Mouse (Mus musculus): Measurements from ENCODE around the gene Trpm4. TPM values are rescaled to one million over a fixed set of nuclear protein-coding genes. Genes with fewer than 3 reads are reported as not detected.
"Not testable (repeated sequence)": the region's sequence is repeated elsewhere in the genome, so short reads cannot be mapped to it uniquely, and the experiment has no call there.

Gene Trpm4
- total RNA-seq (2021): 10 to 100 TPM; 26.2 to 29.2 TPM

DNA sequence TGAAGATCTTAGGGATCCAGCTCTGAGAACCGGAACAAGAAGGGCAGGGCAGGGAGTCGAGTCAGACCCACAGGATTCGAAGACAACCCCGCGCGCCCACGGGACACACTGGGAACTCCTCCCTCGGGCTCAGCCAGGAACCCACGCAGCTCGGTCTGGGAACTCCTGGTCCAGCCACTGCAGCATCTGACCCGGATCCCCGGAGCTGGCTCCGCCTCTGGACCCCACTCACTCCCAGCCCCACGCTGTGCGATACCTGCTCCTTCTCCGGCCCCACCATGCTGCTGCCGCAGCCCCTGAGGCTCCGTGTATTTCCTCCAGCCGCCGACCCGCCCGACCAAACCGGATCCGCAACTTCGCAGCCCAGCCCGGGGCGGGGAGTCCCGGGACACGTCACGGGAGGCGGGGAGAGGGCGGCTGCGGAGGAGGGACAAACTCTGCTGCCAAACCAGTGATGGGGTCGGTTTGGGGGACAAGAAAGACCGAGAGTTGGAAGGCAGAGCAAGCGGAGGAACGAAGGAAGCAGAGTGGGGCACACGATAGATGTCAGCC, at the start of gene Trpm4:
Gene Trpm4, minus strand, starts transcription at position 350 of the 552 bp plus-strand sequence.
- peak; percentile 93 for DNase-seq

DNA sequence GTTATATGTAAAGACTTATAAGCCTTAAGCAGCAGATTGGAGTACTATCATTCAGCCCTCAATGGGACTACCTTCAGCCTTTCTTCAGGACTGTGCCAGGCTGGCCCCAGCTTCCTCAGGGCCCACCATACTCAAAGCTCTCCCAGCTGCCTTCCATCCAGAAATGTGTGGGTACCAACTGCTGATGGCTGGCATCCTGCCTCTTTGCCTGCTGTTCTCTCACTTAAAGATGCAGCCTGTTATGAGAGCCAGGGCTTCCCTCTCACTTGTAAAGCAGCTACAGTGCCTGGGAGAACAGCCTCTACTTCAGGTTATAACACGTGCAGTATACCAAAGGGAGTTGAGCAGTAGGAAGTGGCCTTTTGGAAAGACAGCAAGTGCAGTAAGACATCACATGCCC, 42.5 kb upstream of the Trpm4 start:
- DNase-seq: no peak

DNA sequence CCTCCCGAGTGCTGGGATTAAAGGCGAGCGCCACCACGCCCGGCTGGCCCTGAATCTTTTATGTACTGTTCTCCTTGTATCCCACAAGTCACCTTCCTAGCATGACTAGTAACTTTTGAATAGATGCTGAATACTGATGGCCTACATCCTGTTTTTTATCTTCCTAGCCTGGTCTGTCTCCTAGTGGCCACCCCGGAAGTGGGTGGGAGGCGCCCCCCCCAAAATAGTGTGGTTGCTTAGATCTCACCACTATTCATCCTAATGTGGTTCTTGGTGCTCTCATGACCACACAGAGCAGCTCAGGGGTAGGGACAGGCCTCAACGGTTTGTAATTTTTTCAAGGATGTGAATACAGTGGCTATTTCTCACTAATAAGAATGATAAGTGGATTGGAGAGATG, 41.0 kb upstream of the Trpm4 start:
- no peak for DNase-seq

DNA sequence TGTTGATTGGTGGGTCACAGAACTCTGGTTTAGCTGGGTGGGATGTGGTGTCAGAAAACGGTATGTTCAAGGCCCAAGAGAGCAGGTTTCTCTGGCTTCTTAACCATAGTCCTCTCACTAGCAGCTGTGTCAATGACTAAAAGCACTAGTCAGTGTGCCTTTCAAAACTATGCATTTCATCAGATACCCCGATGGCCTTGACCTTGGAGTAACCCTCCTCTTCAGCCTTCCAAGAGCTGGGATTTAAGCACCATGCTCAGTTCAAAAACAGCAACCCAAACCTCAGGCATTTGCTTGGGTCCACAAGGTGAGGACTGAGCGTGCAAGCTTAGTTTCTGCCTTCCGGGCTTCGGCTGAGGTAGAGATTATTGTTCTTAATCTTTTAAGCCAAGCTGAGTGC, 38.8 kb upstream of the Trpm4 start:
- DNase-seq: no peak

DNA sequence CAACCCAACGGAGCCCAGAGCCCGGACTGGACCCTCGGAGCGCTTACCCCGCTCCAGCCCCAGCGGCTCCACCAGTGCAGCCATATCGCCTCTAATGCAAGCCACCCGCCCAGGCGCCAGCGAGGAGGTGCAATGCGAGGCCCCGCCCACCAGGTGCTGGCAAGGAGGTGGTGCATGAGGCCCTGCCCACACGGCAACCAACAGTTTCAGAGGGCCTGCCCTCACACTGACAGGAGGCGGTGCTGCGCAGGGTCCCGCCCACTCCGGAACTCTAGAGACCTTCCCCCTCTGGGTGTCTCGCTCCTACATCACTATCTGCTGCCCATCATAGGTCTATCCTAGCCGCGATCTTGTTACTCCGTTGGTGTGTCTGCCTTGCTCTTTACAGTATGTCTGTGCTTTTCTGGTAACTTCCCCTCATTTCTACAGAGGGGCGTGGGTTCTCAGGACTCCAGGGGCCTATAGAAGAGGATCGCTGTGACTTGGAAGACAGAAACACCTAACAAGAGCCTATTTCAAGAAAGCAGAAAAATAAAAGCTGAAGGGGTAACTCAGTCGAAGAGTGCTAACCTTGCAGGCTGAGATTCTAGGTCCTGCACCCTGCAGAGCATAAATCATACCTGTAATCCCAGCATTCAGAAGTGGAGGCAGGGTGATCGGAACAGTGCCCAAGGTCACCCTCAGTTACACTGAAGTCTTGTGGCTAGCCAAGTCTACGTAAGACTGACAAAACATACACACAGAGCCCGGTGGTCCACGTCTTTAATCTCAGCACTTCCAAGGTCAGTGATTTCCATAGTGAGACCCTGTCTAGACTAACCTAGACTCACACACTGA, 37.1 kb upstream of the Trpm4 start, which contains the start of gene Lin7b:
Gene Lin7b, minus strand, starts transcription at position 109 of the 837 bp plus-strand sequence.
- DNase-seq: peak; percentile 87

DNA sequence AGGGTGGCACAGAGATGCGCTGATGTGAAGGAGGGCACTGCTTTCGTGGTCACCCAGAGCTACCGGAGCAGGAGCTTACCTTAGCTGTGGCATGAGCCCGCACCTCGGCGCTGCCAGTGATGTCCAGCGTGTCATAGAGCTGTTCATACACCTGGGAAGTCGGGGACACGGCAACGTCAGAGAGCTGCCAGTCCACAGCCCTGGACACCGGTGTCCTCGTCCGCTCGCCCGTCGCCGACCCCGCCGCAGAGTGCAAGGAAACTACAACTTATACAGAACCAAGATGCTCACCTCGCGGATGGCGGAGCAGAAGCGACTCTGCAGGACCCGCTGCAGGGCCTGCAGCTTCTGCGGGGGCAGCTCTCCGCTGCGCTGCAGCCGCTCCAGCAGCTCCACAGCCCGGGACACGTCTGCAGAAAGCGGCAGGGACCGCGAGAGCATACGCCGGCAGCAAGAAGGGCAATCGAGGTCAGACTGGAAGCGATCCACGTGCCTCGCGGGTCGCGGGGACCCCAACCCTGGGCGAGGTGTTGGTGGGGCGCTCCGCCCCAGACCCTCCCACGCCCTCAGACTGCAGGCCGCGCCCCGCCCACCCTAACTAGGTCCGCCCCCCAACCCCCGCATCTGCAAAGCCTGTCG, 36.4 kb upstream of the Trpm4 start:
- DNase-seq: no peak

DNA sequence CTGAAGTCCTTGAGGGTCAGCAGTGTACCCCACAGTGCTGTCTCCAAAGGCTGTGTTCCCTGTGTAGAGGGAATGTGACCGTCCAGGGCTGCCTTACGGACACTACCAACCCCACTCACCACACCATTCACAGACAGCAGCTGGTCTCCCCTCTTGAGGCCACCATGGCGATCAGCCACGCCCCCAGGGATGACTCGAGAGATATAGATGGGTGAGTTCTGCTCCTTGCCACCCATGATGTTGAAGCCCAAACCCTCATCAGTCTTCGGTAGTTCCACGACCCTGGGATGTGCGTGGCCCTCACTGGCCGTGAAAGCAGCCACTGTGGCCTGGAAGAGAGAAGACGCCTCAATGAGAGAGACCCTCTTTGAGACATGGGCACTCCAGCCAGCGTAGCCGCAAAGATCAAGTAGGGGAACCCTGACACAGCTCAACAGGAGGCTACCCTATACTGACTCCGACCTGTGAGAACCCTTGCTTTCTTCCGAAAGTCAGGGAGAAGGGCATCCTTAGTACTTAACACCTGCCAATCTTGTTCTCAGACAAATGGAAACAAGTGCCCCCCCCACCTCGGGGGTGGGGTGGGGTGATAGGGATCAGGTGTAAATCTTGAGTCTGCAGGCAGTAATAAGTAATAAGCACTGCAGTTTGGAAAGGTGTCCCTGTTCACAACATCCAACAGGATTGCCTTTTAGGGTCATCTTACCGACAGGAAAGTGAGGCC, 35.6 kb upstream of the Trpm4 start:
- DNase-seq: no peak

DNA sequence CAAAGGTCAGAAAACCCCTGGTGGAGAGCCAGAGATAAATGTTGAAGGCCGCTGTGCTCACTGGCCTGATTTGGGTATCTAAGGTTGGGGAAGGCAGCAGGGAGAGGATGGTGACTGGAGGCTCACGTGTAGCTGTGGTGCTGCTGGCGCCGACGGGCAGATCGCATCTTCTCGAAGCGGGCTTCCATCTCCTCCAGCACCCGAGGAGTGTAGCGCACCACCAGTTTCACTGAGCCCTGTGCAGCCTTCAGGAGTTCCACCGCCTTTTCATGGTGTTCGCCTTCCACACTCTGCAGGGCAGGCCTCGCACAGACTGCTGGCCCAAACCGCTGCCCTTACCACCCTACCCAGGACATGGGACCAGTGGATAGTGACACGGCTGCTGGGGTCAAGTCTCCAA, 34.6 kb upstream of the Trpm4 start:
- DNase-seq: no peak

DNA sequence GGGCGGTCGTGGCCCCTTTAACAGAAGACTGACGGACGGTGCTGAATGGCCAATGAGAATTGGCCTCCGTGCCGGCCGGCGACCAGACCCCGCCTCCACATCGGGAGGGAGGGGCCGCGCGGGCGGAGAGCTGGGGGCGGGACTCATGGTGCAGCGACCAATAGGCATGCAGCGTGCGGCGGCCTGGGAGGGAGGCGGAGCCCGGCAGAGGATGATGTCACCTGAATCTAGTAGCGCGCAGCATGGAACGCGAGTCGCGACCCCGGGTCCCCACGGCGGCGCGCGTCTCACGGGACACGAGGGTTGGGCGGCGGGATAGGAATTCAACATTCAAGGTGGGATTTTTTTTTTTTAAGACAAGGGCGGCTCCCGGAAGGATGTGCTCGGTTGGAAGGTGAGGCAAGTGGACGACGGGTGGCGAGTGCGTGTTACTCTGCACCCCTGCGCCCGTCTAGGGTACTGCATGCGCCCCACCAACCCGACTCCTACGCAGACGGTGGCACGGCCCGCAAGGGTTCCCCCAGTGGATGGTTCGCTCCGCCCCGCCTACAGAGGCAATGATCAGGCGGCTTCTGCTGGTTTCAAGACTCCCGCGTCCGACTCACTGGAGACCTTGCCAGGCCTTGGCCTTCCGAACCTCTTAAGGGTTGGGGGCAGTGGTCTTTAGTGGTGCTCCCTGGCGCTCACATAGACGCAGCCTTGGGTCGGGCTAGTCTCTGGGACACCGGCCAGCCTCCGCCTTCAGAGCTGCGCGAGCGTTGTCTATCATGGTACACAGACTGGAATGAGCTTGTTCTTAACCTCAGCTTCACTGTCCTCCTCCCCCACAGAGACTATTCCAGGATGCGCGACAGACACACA, 33.7 kb upstream of the Trpm4 start:
- DNase-seq: peak; percentile 99

DNA sequence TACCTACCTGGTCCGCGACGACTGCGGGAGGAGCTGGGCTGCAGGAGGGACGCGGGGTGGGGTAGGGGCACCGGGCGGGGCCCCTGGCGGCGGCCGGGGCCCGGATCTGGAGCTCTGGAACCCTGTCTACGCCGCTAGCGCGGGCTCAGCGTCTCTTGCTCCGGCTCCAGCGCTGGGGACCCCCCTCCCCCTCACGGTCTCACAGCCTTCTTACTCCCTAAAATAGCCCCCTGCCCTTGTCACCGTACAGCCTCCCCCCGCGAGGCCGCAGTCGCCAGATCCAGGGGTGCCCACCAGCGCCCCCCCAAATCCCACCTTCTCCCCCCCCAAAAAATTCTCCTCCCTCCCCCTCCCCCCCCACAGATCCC, 33.1 kb upstream of the Trpm4 start, which contains the start of gene Ppfia3:
Gene Ppfia3, minus strand, starts transcription at position 368 of the 368 bp plus-strand sequence.
- no peak for DNase-seq

DNA sequence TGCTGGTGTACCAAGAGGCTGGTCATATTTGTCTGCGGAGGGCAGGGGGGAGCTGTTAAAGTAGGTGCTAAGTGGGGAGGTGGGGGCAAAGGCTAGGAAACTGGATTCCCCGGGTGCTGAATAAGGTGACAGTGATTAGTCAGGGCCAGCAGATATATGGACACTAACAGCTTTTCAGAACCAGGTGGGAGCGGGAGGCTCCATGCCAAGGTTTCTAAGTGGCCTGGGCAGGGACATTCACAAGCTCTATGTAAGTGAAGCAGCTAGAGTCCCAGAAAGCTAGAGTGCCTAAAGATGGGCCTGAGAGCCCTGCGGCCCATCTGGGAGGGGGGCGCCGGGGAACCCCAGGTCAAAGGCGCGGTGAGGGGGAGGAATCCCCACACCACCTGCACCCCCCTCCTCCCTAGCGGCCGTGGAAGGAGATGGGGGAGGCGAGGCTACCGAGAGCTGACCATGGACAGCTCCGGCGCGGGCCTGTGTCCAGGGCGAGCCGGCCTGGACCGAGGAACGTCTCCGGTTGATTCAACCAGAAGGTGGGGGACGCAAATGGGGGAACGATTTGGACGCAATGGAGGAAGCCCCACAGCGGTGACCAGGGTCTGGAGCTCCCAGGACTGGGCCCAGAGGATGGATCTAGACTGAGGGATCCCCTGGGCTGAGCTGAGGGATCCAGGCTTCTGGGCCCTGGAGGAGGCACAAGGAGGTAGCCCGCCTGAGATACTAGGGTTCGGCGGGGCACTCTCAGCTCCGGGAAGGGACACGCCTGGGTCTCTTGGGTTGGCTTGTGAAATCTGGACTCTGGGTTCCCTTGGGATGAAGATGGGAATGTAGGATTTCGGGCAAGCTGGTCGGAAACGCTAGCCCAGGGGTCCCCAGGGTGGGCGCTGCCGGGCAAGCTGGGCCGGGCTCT, 32.4 kb upstream of the Trpm4 start:
- peak; percentile 78 for DNase-seq

DNA sequence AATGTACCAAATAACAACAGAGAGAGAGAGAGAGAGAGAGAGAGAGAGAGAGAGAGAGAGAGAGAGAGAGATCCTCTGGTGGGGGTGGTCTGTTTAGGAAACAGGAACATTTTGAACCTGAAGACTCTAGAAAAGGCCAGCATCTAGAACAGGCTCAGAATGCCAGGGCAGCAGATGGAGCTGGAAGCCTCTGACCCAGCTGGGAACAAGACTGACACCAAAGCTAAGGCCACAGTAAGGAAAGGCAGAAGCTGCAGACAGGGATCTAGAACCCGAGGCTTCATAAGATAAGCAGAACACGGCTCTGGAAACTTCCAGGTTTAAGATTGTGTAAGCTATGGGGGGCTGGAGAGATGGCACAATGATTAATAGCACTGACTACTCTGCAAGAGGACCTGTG, 30.4 kb upstream of the Trpm4 start:
- DNase-seq: no peak

DNA sequence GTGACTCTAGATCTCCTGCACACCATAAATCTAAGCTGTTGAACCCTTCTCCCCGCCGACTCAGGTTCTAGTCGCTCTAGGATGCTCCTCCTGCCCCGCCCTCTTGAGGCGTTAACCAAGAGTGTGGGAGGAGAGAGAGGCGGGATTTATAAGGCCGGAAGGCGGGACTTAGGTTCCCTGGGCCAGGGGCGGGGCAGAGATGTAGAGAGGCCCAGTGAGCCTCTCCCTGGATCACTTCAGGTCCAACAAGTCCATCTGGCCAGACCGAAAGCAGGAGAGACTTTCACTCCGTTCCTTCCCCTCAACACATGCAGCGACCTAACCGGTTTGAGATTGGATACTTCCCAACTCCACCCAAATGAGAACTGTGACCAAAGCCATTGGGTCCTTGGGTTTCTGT, 29.2 kb upstream of the Trpm4 start:
- peak; percentile 31 for DNase-seq

DNA sequence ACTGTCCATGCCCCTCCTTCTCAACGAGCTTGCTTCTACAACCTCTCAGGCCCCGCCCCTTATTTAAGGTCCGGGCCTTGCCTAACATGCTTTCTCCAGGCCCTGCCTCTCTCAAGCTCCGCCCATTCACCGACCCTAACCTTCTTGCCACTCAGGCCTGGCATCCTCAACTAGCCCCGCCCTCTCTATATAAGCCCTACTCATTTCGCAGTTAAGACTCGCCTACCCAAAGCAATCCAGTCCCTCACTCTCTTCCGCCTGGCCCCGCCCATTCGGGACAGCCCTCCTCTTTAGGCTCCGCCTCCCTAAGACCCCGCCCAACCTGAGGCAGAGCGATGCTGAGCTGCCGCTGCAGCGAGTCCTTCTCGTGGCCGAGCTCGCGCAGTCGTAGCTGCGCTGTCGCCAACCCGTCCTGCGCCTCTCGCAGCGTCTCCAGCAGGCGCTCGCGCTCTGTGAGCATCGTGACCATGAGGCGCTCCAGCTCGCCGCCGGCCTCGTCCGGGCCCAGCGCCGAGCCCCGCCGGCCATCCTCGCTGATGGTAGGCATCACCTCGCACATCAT, 27.7 kb upstream of the Trpm4 start:
- peak; percentile 74 for DNase-seq

DNA sequence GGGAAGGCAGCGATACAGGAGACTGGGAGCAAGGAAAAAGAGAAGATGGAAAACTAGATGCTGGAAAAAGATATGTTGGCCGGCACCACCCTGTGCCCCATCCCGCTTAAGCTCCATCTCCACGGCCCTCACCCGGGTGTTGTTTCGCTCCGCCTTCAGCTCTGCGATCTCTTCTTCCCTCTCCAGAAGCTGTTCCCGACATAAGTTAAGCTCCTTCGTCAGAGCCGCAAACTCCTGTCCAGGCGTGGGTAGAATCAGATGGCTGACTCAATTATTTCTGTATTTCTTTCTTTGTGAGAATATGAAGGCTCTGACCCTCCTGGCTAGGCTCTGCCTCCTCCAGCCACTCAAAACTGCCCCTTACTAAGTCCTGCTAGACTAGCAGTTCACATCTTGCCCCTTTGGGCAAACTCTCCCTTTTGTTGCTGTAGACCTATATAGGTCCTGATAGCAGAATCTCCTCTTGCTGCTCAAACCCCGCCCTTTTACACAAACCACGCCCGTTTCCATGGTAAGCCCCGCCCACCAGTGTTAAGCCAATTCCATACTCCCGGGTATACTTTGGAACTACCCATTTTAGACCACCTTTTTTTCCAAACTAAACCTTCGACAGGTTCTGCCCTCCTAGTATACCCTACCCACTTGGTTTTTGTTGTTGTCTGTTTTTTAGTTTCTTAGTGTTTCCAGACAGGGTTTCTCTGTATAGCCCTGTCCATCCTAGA, 27.0 kb upstream of the Trpm4 start:
- DNase-seq: no peak

DNA sequence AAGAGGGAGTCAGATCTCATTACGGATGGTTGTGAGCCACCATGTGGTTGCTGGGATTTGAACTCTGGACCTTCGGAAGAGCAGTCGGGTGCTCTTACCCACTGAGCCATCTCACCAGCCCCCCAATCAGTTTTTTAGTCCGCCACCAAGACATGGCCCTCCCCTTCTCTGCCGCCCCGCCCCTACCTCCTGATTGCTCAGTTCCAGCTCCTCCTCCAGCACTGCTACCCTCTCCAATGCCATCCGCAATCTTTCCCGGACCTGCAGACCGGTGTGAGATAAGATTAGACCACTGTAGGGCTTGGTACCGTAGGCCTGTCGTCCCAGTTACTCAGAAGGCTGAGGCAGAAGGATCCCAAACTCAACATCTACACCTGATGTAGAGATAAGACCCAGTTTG, 25.5 kb upstream of the Trpm4 start:
- not testable (repeated sequence) for DNase-seq

DNA sequence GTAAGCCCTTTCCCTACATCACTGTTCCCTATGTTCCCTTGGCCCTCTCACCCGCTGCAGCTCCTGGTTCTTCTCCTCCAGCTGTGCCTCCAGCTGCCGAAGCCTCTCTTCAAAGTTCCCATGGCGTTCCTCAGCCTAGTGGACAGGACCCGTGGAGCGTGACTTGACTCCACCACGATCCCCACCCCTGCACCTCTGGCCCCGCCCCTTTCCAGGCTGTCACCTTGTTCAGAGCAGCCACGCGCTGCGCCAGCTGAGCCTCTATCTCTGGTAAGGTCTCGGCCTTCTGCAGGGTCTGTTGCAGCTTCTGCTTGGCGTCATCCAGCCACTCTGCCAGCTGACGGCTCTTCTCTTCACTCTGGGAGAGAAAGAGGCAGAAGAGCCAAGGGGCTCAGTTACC, 22.5 kb upstream of the Trpm4 start:
- no peak for DNase-seq

DNA sequence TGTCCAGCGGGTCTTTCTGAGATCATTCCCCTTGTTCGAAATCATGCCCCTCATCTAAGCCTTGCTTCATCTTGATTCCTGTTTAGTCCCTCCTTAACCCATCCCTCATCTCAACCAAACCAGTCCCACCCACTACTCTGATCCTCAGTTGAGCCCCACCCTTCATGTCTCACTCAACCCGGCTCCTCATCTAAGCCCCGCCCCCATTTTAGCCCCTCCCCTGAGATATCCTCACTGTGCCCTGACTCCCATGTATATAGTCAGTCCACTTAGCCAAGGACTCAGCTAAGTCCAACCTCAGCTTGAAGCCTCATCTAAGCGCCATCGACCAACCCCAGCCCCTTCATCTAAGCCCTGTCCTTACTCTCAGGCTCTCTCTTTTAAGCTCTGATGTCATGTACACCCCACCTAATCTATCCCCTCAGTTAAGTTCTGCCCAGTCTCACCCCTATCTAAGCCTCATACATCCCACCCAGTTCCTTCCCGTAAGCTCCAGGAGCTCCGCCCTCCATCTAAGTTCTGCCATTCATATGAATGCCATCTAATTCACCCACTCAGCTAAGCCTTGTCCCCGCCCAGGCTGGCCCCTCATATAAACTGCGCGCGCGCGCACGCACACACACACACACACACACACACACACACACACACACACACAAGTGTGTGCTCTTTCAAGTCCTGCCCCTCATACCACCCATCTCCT, 21.9 kb upstream of the Trpm4 start:
- DNase-seq: no peak

DNA sequence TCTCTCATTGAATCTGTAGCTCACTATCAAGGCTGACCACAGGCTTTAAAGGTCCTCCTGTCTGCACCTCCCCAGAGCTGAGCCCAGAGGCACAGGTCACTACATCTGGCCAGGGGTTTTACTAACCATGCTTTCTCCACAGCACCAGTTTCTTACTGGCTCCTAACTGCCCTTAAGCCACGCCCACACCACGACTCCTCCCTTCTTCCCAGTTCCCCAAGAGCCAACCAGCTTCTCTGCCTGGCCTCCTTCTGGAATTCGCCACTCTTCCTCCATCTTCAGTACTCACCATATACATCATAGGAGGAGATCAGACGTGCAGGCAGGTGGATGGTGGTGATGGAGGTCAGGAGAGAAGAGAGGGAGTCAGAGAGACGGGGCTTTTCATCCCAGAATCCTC, 19.5 kb upstream of the Trpm4 start:
- no peak for DNase-seq
